Mouse (Mus musculus) thymus, adult 2 months (tissue): Measurements from ENCODE around the gene Stk19.

Experiments used
- CTCF ChIP-seq: fragments of 200-500 bp; IDR thresholded peaks from 2 replicates; pipeline ENCODE4 v1.5.1; 2012; ENCODE audit warnings: mild to moderate bottlenecking, control low read depth, low read length, moderate library complexity, borderline replicate concordance; ENCODE audit not compliant: control insufficient read depth, poor library complexity, insufficient read depth; ENCODE audit errors: extremely low read depth
- POLR2A ChIP-seq: fragments of 200-500 bp; IDR thresholded peaks from 2 replicates; pipeline ENCODE4 v1.6.1; 2012; ENCODE audit warnings: mild to moderate bottlenecking, low read length, control low read depth, moderate library complexity; ENCODE audit not compliant: control insufficient read depth, poor library complexity, insufficient read depth; ENCODE audit errors: extremely low read depth

GRCm38 (mm10) chr17:34854761-34855160, 18.0 kb upstream of the Stk19 start:
- TF ChIP-seq CTCF (no peak), POLR2A (no peak)
